Mouse (Mus musculus): ENCODE data around the gene St8sia1.

DNA sequence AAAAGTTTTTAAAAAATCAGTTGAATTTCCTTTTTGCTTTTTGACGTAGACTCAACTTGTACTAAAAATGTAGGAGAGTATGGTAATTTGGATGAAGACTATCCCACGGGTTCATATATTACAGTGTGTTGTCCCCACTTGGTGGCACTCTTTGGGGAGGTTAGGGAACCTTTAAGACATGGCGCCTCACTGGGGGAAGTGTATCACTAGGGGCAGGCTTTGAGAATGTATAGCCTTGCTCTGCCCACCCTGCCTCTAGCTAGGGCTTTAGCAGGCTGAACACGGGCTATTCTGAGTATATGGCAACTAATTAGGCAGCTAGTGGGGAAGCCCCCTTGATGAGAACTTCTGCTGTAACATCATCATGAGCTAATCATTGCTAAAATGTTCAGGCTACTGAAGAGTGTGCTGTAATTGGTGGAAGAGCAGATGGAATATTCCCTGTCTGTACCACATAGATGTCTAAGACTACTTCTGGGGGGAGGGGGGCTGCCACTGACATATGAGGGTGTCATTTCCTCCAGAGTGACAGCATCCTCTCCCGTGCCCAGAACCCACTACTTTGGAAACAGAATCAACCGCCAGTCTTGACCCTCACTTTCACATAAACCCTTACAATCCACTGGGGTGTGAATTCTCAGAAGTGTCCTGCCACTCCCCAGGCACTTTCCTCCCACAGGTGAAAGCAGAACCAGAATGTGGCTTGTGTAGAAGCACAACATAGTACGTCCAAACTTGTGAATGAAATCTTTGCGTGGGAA, 116.2 kb downstream of the St8sia1 start:
- TF ChIP-seq CTCF (IDR thresholded peaks at IDR 0.05; ENCODE audit: insufficient read depth, low read length) (no peak), POLR2A (IDR thresholded peaks at IDR 0.05; ENCODE audit: borderline replicate concordance, extremely low read depth, low read depth, low read length) (no peak)

Data from lung, adult 2 months (tissue).